In the genomic region with DNA sequence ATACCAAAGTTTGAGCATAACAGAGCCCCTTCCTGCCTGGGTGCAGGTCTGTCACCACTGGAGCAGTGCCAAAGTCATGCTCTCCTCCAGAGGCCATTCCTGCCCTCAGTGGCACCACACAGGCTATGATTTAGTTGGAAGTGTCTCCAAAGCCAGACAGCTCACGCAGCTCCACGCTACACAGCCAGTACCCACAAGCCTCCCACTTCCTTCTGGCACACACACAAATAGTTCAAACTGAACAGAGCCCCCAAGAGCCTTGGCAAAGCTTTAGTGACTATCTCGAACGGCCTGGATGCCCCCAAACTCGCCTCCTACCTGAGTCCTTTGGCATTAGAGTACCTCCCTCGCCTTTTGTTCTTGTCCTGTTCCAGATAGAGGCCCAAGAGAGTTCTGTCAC, we compare ENCODE assay signal across 25 mouse cellular contexts. TPM values are rescaled to one million over a fixed set of nuclear protein-coding genes. Genes with fewer than 3 reads are reported as not detected.
A peak's percentile ranks its signal among the peaks of the same experiment; 100 is the strongest.
DNase-seq lines count a peak whose midpoint lies in the region; ATAC-seq lines count a peak whose summit lies in the region.
"Had no signal": no experiment of that assay in that cellular context is flagged by ENCODE, and none has a peak within 500 bp of the region (broad histone marks: within the 10 kb centered on the region; RNA-seq: fewer than 3 reads in every experiment).

No protein-coding gene starts in this region.

- peaks cover 27% of the 10 kb centered on the region for H3K4me1 ChIP-seq in hindbrain, embryonic 10.5 days (replicated peaks)
- H3K4me1 ChIP-seq in hindbrain, embryonic 11.5 days (replicated peaks; ENCODE audit: control insufficient read depth, insufficient read depth, low read length): peaks cover 8% of the 10 kb centered on the region; the same call in 1 of the 2 replicates
- peaks cover 17% of the 10 kb centered on the region for H3K4me1 ChIP-seq in lung, embryonic 15.5 days
- peaks cover 34% of the 10 kb centered on the region for H3K4me1 ChIP-seq in limb, embryonic 10.5 days
- H3K4me1 ChIP-seq: megakaryocyte, embryonic 14.5 days had no signal

- H3K4me3 ChIP-seq in hindbrain, embryonic 10.5 days: no peak overlapping the region
- H3K4me3 ChIP-seq in hindbrain, embryonic 11.5 days (ENCODE audit: low read depth, low read length): no peak overlapping the region
- H3K4me3 ChIP-seq in lung, embryonic 15.5 days: no peak overlapping the region
- no peak overlapping the region for H3K4me3 ChIP-seq in limb, embryonic 10.5 days
- H3K4me3 ChIP-seq: embryonic facial prominence, embryonic 15.5 days; limb, embryonic 13.5 days; megakaryocyte, embryonic 14.5 days; midbrain, embryonic 13.5 days; stomach, embryonic 15.5 days had no signal

- no peaks in the 10 kb centered on the region for H3K36me3 ChIP-seq in hindbrain, embryonic 10.5 days
- no peaks in the 10 kb centered on the region for H3K36me3 ChIP-seq in hindbrain, embryonic 11.5 days (ENCODE audit: control insufficient read depth, insufficient read depth, low read length)
- H3K36me3 ChIP-seq in lung, embryonic 15.5 days: no peaks in the 10 kb centered on the region
- H3K36me3 ChIP-seq in limb, embryonic 10.5 days: no peaks in the 10 kb centered on the region
- H3K36me3 ChIP-seq: embryonic facial prominence, embryonic 15.5 days; limb, embryonic 13.5 days; midbrain, embryonic 13.5 days; stomach, embryonic 15.5 days had no signal

- peak overlapping the region; percentile 40; the same call in 1 of the 2 replicates for H3K27ac ChIP-seq in hindbrain, embryonic 10.5 days
- H3K27ac ChIP-seq in hindbrain, embryonic 11.5 days (ENCODE audit: low read depth, low read length): no peak overlapping the region
- H3K27ac ChIP-seq in lung, embryonic 15.5 days: no peak overlapping the region
- H3K27ac ChIP-seq in limb, embryonic 10.5 days: peak overlapping the region; percentile 66
- H3K27ac ChIP-seq: embryonic facial prominence, embryonic 15.5 days; hindbrain, embryonic 14.5 days; kidney, postnatal 0 days; limb, embryonic 13.5 days; liver, embryonic 14.5 days; midbrain, embryonic 13.5 days; stomach, embryonic 15.5 days had no signal

- no peaks in the 10 kb centered on the region for H3K9me3 ChIP-seq in hindbrain, embryonic 10.5 days
- no peaks in the 10 kb centered on the region for H3K9me3 ChIP-seq in hindbrain, embryonic 11.5 days (ENCODE audit: control insufficient read depth, low read length)
- no peaks in the 10 kb centered on the region for H3K9me3 ChIP-seq in lung, embryonic 15.5 days
- H3K9me3 ChIP-seq in limb, embryonic 10.5 days (replicated peaks): no peaks in the 10 kb centered on the region
- H3K9me3 ChIP-seq: embryonic facial prominence, embryonic 15.5 days; limb, embryonic 13.5 days; midbrain, embryonic 13.5 days; stomach, embryonic 15.5 days had no signal

- WGBS in hindbrain, embryonic 10.5 days: 79% methylated on average over 6 of the region's 6 CpGs
- 77% methylated on average over 6 of the region's 6 CpGs for WGBS in hindbrain, embryonic 11.5 days
- 55% methylated on average over 6 of the region's 6 CpGs for WGBS in lung, embryonic 15.5 days
- WGBS in limb, embryonic 10.5 days: 86% methylated on average over 6 of the region's 6 CpGs

- no peaks in the 10 kb centered on the region for H3K27me3 ChIP-seq in hindbrain, embryonic 10.5 days (ENCODE audit: insufficient read depth, poor library complexity, severe bottlenecking)
- H3K27me3 ChIP-seq in hindbrain, embryonic 11.5 days (ENCODE audit: control insufficient read depth, insufficient read depth, low read length): no peaks in the 10 kb centered on the region
- no peaks in the 10 kb centered on the region for H3K27me3 ChIP-seq in lung, embryonic 15.5 days
- H3K27me3 ChIP-seq in limb, embryonic 10.5 days (ENCODE audit: low read depth, poor library complexity, severe bottlenecking): no peaks in the 10 kb centered on the region
- H3K27me3 ChIP-seq: embryonic facial prominence, embryonic 15.5 days; megakaryocyte, embryonic 14.5 days; midbrain, embryonic 13.5 days; stomach, embryonic 15.5 days had no signal

- no peak for ATAC-seq in hindbrain, embryonic 11.5 days (ENCODE audit: low FRiP score)
- 0 out of 2 replicates have a peak, but pooled peaks have one; percentile 19 for ATAC-seq in lung, embryonic 15.5 days (ENCODE audit: borderline replicate concordance, extremely low read depth, low FRiP score, low TSS enrichment)
- ATAC-seq in granulocyte monocyte progenitor cell, adult 5-6 weeks (replicated peaks; ENCODE audit: poor library complexity, severe bottlenecking): peak; percentile 48
- ATAC-seq: activated CD4-positive, CD25-positive, alpha-beta regulatory T cell, adult 4 months; forebrain, embryonic 14.5 days; inflammation-experienced regulatory T-cells, adult 6 months; midbrain, embryonic 13.5 days had no signal

- no peak overlapping the region for H3K4me2 ChIP-seq in hindbrain, embryonic 11.5 days (replicated peaks; ENCODE audit: low read depth, low read length)
- no peak overlapping the region for H3K4me2 ChIP-seq in lung, embryonic 15.5 days
- H3K4me2 ChIP-seq: embryonic facial prominence, embryonic 15.5 days; hindbrain, embryonic 14.5 days; limb, embryonic 13.5 days; midbrain, embryonic 13.5 days; stomach, embryonic 15.5 days had no signal

- no peak overlapping the region for H3K9ac ChIP-seq in hindbrain, embryonic 11.5 days (ENCODE audit: low read depth, low read length)
- H3K9ac ChIP-seq in lung, embryonic 15.5 days: no peak overlapping the region
- H3K9ac ChIP-seq: embryonic facial prominence, embryonic 15.5 days; hindbrain, embryonic 14.5 days; limb, embryonic 13.5 days; liver, embryonic 14.5 days; midbrain, embryonic 13.5 days; stomach, embryonic 15.5 days had no signal

- DNase-seq in hindbrain, embryonic 10.5 days (ENCODE audit: low spot score): no peak
- no peak for DNase-seq in hindbrain, embryonic 11.5 days (ENCODE audit: low spot score)
- DNase-seq in lung, postnatal 25 days (ENCODE audit: low spot score): no peak
- DNase-seq in limb, embryonic 10.5 days (ENCODE audit: low spot score): no peak
- no peak for DNase-seq in B cell, adult 2 months
- DNase-seq: adrenal gland, adult 8-10 months; cerebellum, adult 11-12 months; gastrocnemius, postnatal 14 days; kidney, adult 18-20 months; lung, postnatal 10 days had no signal

RNA-seq across cellular contexts. Expression of gene Gfra1, which starts 56.5 kb away (rescaled TPM):
- polyA plus RNA-seq in hindbrain, embryonic 10.5 days (2016; fragmentation: Nextera tagmentation; extraction: Ambion mirVana): 26.7 and 35.8 TPM in 2 replicates
- 30.6 and 42.2 TPM in 2 replicates for polyA plus RNA-seq in hindbrain, embryonic 11.5 days (2014; fragmentation: Nextera tagmentation; extraction: Ambion mirVana)
- polyA plus RNA-seq in lung, embryonic 15.5 days (2015; fragmentation: Nextera tagmentation; extraction: Ambion mirVana): 7.9 and 9.5 TPM in 2 replicates
- not detected in 2 replicates for total RNA-seq in granulocyte monocyte progenitor cell, adult 5-6 weeks (2014; fragmentation: Nextera tagmentation)
- total RNA-seq in granulocyte monocyte progenitor cell, adult 5-6 weeks (2017): not detected in 2 replicates
- polyA plus RNA-seq in limb, embryonic 10.5 days (2016; fragmentation: Nextera tagmentation; extraction: Ambion mirVana): 3.0 and 5.1 TPM in 2 replicates
- total RNA-seq: monocyte, adult 5-6 weeks; neutrophil, adult 5-6 weeks had no signal

Comparison
In these comparisons a context has a peak if more than half of its experiments do, and no peak if none do; other contexts are left out.
1. H3K27ac ChIP-seq: peak in hindbrain, embryonic 10.5 days (single experiment) and limb, embryonic 10.5 days (single experiment); none in hindbrain, embryonic 11.5 days (single experiment) and lung, embryonic 15.5 days (single experiment).